Mouse (Mus musculus) fibroblast of lung, adult 2 months (primary cell): ENCODE results near the gene Gm20388.

Experiments
- DNase-seq: peaks from one replicate; pipeline ENCODE4 v3.0.0-alpha.2; 2011; ENCODE audit warnings: low read depth

The Gm20388 gene

DNA sequence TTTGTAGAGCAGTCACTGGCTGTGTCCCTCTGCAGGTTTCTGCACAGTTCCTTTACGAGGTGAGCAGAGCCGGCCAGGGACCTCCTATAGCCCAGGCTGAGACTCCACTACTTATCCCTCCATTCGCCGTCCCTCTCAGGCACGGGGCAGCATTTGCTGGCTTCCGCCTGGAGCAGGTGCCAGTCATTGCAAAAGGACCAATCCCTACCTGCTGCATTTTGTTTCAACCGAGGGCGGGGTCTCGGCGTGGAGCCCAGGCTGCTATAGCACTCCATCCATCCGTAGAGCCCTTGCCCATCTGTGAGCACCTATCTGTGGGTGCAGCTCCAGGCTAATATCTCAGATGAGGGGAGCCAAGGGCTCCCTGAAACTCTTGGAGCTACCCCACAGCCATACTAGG is 2759.4 kb downstream of the Gm20388 start:
- no peak for DNase-seq

DNA sequence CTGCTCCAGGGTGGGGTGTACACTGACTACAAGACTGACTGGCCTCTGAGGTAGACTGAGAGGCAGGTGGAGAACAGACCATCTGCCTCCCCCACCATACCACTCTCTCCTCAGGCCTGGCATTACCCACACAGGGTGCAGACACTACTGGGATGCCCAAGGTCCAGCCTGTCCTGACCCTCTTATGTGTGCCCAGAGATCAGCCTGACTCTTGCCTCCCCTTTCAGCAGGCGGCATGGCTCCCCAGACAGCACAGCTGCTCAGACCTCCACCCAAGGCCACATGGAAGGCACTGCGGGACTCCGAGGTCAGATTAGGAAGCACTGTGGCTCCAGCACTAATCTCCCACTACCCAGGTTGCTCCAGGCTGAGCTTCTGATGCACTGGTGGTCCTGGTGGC is 2760.1 kb downstream of the Gm20388 start:
- DNase-seq: no peak

- no peak for DNase-seq
These were observed 2761.3 kb downstream of the Gm20388 start for GRCm38 (mm10) chr8:122671894-122672293.

GRCm38 (mm10) chr8:122673989-122674388 is 2763.3 kb downstream of the Gm20388 start:
- DNase-seq: no peak

DNA sequence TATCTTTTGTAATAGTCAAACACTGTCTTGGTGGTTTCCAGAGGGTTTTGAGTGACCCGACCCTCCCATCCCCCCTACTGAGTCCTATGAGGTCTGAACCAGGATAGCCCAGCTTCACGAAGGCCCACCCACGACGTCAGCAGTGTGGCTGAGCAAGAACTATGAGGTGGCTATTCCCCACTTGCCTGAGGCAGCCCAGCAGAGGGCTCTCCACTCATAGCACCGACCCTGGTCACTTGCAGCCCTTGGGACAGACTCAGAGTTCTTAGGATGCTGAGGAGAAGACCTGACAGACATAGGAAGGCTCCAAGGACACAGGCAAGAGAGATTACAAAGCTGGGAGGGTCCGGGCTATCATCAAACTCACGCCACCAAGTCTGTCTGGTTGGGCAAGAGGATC is 2764.4 kb downstream of the Gm20388 start:
- no peak for DNase-seq

DNA sequence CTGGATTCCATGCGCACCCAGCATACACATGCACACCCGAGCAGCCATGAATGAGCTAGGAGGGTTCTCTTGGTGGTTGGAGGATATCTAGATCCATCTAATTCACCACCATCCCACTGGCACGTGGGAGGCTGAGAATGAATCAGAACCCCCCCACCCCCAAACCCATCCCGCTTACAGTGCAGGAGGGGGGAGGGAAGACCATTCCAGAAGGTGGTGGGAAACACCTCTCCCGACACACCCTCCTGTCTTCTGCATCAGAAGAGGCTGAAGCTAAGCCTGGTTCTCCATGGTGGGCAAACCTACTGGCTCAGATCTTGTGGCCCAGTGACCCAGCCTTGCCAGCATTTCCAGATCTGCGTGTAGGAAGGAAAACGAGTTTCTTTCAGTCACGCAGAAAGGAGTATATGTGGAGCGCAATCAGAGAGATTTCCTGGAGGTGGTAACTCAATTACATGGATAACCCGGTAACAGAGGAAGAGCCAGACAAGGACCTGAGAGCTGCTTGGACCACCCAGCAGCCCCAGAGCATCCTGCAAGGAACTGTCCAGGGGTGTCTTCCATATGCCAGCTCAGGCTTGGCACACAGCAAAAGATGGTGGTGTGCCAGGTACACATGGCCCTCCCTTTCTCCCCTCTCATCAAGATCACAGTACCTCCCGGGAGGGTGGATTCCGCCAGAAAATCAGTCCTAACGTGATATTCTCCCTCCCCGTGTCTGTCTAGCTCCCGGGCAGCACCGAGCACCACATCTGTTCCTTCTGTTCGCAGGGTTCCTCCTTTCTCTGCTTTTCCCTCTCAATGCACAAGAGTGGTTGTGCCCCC is 2765.2 kb downstream of the Gm20388 start:
- DNase-seq: no peak

DNA sequence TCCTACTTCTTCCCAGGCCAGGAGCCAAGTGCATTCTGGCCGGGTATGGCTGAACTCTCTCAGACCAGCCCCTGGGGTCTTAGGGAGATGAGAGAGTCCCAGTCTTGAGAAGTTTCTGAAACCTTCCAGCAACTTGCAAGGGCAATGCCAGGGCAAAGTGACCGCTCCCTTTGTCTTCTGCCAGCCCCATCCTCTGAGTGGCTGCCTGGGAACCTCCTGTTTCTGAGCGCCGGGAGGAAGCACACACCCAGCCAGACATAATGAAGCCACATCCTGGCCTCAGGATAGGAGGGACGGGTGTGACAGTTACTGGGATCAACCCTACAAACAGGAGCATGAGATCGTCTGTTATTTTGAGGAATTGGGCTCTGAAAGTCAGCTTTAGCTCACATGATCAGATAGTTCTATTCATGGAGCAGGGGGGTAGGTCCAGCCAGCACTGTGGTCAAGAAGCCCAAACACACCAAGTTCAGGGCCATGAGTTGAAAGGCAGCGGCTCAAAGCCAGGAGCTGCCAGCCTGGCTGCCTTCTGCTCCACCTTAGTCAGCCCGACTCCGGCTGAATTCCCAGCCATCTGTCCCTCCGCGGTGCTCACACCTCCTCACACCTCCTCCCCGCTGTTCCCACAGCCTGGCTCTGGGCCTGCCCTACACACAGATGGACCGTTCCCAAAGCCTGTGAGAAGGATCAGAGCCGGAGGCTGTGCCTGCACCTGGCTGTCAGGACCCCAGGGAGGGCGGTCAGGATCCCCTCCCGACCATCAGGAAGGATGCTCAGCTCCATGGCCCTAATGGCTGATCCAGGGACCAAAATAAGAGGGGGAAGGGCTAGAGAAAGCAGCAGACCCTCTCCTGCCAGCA is 2766.2 kb downstream of the Gm20388 start:
- peak; percentile 72 for DNase-seq

DNA sequence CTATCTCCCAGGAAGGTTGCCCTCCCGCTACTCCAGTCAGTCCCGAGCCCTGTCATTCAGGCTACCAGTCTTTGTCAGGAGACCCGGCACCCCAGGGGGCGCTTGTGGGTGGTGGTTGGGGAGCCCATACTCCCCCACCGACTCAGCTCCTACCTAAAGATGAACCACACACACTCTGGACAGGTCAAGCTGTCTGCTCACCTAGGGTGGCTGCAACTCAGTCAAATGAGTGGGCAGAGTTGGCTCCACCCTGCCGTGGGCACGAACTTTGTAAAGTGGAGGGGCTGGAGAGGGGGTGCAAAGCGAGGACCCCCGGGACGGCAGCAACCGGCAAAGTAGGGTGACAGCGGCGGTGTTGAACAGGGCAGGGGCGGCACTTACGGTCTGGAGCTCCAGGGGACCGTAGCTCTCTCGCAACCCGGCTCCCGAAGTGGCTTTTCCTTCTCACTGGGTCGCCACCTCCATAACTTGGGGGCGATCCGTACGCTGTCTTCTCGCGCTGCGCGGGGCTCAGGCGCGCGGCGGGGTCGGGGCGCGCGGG is 2766.9 kb downstream of the Gm20388 start:
- DNase-seq: no peak

GRCm38 (mm10) chr8:122678061-122678895 is 2767.6 kb downstream of the Gm20388 start:
- DNase-seq: no peak

DNA sequence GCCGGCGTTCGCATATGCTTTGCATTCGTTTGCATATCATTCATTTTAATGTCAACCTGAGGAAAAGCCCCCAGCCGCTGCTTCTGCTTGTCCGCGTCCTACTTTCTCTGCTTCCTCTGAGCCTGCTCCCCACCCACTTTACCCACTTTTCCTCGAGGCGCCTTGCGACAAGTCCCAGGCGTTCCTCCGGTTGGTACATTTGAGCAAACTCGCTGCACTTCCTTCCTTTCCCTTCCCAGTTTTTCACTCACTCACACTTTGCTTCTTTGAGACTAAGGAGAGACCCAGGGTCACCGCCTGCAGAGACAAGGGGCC is 2768.2 kb downstream of the Gm20388 start:
- DNase-seq: no peak

DNA sequence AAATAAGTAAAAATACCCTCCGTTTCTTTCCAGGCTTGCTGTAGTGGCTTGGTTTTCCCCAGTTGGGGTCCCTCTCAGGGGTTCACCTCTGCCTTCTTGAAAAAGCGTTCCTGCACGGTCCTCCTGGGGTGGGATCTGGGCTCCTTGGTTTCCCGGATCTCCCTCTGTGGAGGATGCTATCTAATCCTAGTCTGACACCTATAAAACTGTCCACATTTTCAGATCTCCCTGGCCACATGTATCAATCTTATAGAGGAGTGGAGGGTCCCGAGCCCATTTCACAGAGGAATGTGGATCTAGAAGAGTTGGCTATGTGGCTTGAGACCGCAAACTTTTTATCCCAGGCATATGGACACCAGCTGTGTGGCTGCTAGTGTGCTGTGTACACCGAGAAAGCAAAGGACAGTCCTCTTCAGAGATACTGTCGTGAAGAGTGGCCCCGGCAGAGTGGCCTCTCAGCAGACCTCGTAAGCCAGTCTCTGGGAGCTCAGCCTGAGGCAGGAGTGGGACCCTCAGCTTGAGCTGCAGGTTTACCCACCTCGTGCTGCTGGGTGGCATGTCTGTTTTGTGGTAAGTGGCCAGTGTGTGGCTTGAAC is 2768.8 kb downstream of the Gm20388 start:
- DNase-seq: no peak

DNA sequence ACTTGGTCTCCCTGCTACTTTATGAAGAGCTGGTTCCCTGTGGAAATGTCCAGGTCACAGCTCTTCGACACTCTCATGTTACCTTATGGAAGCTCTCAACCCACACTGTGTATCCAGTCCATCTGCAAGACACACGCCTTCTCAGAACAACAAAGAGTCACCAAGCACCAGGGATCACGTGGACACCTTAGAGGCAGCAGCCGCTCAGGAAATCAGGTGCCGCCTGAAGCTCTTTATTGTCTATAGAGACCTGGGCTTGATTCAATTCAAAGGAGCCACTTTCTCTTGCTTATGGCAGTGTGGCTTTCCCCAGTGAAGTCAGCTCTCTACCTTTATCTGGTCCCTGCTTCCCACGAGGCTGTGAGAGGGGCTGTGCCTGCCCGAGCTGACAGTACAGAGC is 2769.5 kb downstream of the Gm20388 start:
- no peak for DNase-seq

- DNase-seq: no peak
These were observed 2772.2 kb downstream of the Gm20388 start for GRCm38 (mm10) chr8:122682820-122683219.

- no peak for DNase-seq
These were observed 2774.6 kb downstream of the Gm20388 start for GRCm38 (mm10) chr8:122685097-122685861.

DNA sequence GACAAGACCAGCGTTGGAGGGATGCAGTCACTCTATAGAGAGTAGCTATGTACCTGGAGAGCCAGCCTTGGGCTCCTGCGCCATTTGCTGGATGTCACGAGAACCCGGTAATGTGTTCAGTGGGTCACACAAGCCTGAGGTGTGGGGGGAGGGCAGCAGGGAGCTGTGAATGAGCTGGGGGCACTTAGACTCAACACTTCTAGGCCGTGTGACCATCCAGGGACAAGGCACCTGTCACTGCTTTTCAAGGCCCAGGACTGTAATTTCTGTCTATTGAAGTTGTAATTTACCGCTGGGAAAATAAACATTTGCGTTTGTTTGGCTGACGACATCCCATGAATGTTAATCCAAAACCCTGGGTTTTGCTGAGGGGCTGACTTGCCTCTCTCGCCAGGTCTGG is 2776.2 kb downstream of the Gm20388 start:
- DNase-seq: no peak

DNA sequence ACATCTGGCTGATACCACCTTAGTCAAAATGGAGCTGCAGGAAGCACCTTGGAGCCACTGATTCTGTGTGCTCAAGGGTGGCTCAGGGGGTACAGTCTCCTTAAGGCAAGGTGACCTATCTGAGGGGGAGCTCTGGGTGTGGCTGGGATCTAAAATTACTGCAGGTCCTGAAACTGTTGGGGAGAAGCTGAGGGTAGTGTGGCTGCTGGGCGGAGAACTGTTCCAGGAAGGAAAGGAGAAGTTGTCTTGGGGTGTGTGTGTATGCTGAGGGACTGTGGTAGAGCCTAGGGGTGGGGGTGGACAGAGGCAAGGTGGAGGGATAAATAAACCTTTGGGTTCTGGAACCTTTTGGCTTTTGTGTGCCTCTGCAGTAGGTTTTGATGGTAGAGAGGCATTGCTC is 2778.7 kb downstream of the Gm20388 start:
- no peak for DNase-seq

- DNase-seq: no peak
These were observed 2780.4 kb downstream of the Gm20388 start for GRCm38 (mm10) chr8:122691018-122691417.

- DNase-seq: no peak
These were observed 2781.5 kb downstream of the Gm20388 start for GRCm38 (mm10) chr8:122692152-122692551.

- DNase-seq: no peak
These were observed 2784.9 kb downstream of the Gm20388 start for GRCm38 (mm10) chr8:122695438-122696042.

- no peak for DNase-seq
These were observed 2786.5 kb downstream of the Gm20388 start for GRCm38 (mm10) chr8:122697181-122697581.

GRCm38 (mm10) chr8:122697586-122697985 is 2786.9 kb downstream of the Gm20388 start:
- DNase-seq: no peak
